Mouse (Mus musculus) cerebellum, postnatal 14 days (tissue): Measurements from ENCODE around the gene Aldh9a1.
"Not testable (repeated sequence)": the region's sequence is repeated elsewhere in the genome, so short reads cannot be mapped to it uniquely, and the experiment has no call there.

Experiments used
- DNase-seq, 2 experiments: peaks; one replicate each; pipeline ENCODE4 v3.0.0; 2021; ENCODE audit warnings: mixed read lengths in 2 of 2

The Aldh9a1 gene

GRCm38 (mm10) chr1:167349815-167350596 lies at the start of gene Aldh9a1:
Aldh9a1 (plus strand) TSS chr1:167349991.
- DNase-seq, result peak; percentile 89 to 94

GRCm38 (mm10) chr1:167300122-167300521 lies 49.7 kb upstream of the Aldh9a1 start:
- no peak for DNase-seq

- no peak for DNase-seq
Measured at GRCm38 (mm10) chr1:167305501-167306137, 44.2 kb upstream of the Aldh9a1 start.

- DNase-seq, result peak; percentile 53 to 63
Measured at GRCm38 (mm10) chr1:167306451-167307240, 43.1 kb upstream of the Aldh9a1 start.

- peak in 1 of 2 experiments; percentile 20 for DNase-seq
Measured at GRCm38 (mm10) chr1:167307674-167308073, 42.1 kb upstream of the Aldh9a1 start.

- DNase-seq, result peak; percentile 99
Measured at GRCm38 (mm10) chr1:167308261-167309054, 41.3 kb upstream of the Aldh9a1 start, which contains the start of gene Tmco1. Tmco1 (plus strand) TSS chr1:167308378.

- DNase-seq, result no peak
Measured at GRCm38 (mm10) chr1:167312367-167312766, 37.4 kb upstream of the Aldh9a1 start.

- no peak for DNase-seq
Measured at GRCm38 (mm10) chr1:167313220-167313619, 36.6 kb upstream of the Aldh9a1 start.

GRCm38 (mm10) chr1:167321691-167322090 lies 28.1 kb upstream of the Aldh9a1 start:
- no peak for DNase-seq

GRCm38 (mm10) chr1:167328776-167329175 lies 21.0 kb upstream of the Aldh9a1 start:
- no peak for DNase-seq

GRCm38 (mm10) chr1:167331106-167331505 lies 18.7 kb upstream of the Aldh9a1 start:
- no peak for DNase-seq

GRCm38 (mm10) chr1:167336398-167336797 lies 13.4 kb upstream of the Aldh9a1 start:
- no peak for DNase-seq

- DNase-seq, result peak; percentile 93 to 94
Measured at GRCm38 (mm10) chr1:167337463-167338095, 12.2 kb upstream of the Aldh9a1 start.

- peak; percentile 66 to 67 for DNase-seq
Measured at GRCm38 (mm10) chr1:167339177-167339781, 10.5 kb upstream of the Aldh9a1 start.

- peak; percentile 17 to 21 for DNase-seq
Measured at GRCm38 (mm10) chr1:167340111-167340787, 9.5 kb upstream of the Aldh9a1 start.

GRCm38 (mm10) chr1:167340910-167341528 lies 8.8 kb upstream of the Aldh9a1 start:
- no peak for DNase-seq

GRCm38 (mm10) chr1:167342831-167343230 lies 7.0 kb upstream of the Aldh9a1 start:
- DNase-seq, result no peak

- DNase-seq, result not testable (repeated sequence)
Measured at GRCm38 (mm10) chr1:167345994-167346520, 3.7 kb upstream of the Aldh9a1 start.

GRCm38 (mm10) chr1:167349206-167349605 lies 585 bp upstream of the Aldh9a1 start:
- DNase-seq, result not testable (repeated sequence)
